Mouse (Mus musculus): Measurements from ENCODE around the gene Has3. TPM values are rescaled to one million over a fixed set of nuclear protein-coding genes. Genes with fewer than 3 reads are reported as not detected.

Gene Has3
- polyA plus RNA-seq (2014; fragmentation: Illumina TruSeq; extraction: RNeasy Lipid Tissue Mini Kit (QIAGEN cat#74804); ENCODE audit: low read depth, low replicate concordance): 0.35 TPM

DNA sequence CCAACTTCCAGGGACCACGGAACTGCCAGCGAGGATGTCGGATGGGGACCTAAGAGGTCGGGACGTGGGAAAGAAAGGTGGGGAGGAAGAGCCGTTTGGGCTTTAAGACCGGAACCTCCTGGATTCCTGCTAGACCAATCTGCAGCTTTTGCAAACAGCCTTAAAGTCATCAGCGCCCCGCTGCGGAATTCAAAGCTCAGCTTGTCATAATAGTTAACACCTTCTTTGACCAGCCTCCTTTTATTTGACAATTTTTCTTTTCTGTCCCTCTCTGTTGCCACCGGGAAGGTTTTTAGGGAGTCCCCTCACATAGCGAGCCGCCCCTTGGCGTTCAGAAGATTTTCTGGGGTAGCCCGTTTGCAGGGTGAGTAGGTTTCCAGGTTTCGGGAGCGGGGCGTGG lies at the start of gene Has3:
TSS of gene Has3 (plus strand) at position 192 of the 400 bp plus-strand sequence.

DNA sequence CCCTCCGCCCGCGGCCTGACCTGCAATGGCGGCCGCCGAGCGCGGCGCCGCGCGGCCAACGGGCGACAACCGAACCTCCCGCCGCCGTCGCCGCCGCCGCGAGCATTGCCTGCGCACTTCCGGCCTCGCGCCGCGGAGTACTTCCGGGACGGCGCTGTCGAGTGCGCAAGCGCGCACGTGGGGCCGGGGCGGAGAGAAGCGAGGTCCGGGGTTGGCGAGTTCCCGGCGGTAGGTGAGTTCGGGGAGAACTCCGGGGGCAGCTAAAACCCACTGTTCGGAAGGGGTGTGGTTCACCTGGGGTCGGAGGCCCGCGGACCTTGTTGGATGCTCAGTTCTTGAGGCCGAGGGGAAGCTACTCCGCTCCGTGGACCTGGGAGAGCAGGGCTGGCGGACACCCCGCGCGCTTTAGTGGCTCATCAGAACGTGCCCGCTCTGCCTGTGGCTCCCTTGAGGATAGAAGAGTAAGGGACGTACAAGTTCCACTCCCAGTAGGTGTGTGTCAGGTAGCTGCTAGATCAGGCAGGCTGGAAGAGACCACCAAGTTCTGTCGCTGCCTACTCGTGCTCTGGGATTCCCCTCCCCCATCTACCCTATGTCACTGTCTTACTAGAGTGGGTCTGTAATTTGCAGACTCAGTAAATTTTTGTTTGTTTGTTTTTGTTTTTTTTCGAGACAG lies 23.6 kb downstream of the Has3 start, which contains the start of gene Utp4:
TSS of gene Utp4 (plus strand) at position 156 of the 676 bp plus-strand sequence.

Other genes starting within 250 kb of the Has3 start
- gene Tango6, start 187.2 kb upstream of the Has3 start, polyA plus RNA-seq (2014; fragmentation: Illumina TruSeq; extraction: RNeasy Lipid Tissue Mini Kit (QIAGEN cat#74804); ENCODE audit: low read depth, low replicate concordance): 0.73 TPM
- 16.7 TPM for gene Utp4, start 23.4 kb downstream of the Has3 start, polyA plus RNA-seq (2014; fragmentation: Illumina TruSeq; extraction: RNeasy Lipid Tissue Mini Kit (QIAGEN cat#74804); ENCODE audit: low read depth, low replicate concordance)
- gene Sntb2, start 65.5 kb downstream of the Has3 start, polyA plus RNA-seq (2014; fragmentation: Illumina TruSeq; extraction: RNeasy Lipid Tissue Mini Kit (QIAGEN cat#74804); ENCODE audit: low read depth, low replicate concordance): 18.7 TPM
- gene Vps4a, start 161.0 kb downstream of the Has3 start, polyA plus RNA-seq (2014; fragmentation: Illumina TruSeq; extraction: RNeasy Lipid Tissue Mini Kit (QIAGEN cat#74804); ENCODE audit: low read depth, low replicate concordance): 29.9 TPM
- 38.9 TPM for gene Pdf, start 178.4 kb downstream of the Has3 start, polyA plus RNA-seq (2014; fragmentation: Illumina TruSeq; extraction: RNeasy Lipid Tissue Mini Kit (QIAGEN cat#74804); ENCODE audit: low read depth, low replicate concordance)
- gene Cog8, start 186.4 kb downstream of the Has3 start, polyA plus RNA-seq (2014; fragmentation: Illumina TruSeq; extraction: RNeasy Lipid Tissue Mini Kit (QIAGEN cat#74804); ENCODE audit: low read depth, low replicate concordance): 14.8 TPM
- 8.9 TPM for gene Nip7, start 186.6 kb downstream of the Has3 start, polyA plus RNA-seq (2014; fragmentation: Illumina TruSeq; extraction: RNeasy Lipid Tissue Mini Kit (QIAGEN cat#74804); ENCODE audit: low read depth, low replicate concordance)
- gene Tmed6, start 195.4 kb downstream of the Has3 start, polyA plus RNA-seq (2014; fragmentation: Illumina TruSeq; extraction: RNeasy Lipid Tissue Mini Kit (QIAGEN cat#74804); ENCODE audit: low read depth, low replicate concordance): 3.6 TPM
- 27.8 TPM for gene Terf2, start 226.3 kb downstream of the Has3 start, polyA plus RNA-seq (2014; fragmentation: Illumina TruSeq; extraction: RNeasy Lipid Tissue Mini Kit (QIAGEN cat#74804); ENCODE audit: low read depth, low replicate concordance)